Mouse (Mus musculus) layer of hippocampus, adult 9-10 months (tissue): ENCODE measurements at regions not wholly inside any gene's neighbourhood (a gene's known extent, or its start where the extent isn't known, plus 50 kb on each side); places are given as distances from the start of the nearest gene placed in this dataset.

ENCODE experiments used
- DNase-seq: peaks from one replicate; pipeline ENCODE4 v3.0.0; 2022; ENCODE audit warnings: low spot score

- DNase-seq: no peak
Measured at GRCm38 (mm10) chr1:77258730-77259310, 256.1 kb downstream of the Epha4 start.

- DNase-seq: no peak
Measured at GRCm38 (mm10) chr1:77259789-77260188, 255.1 kb downstream of the Epha4 start.

- DNase-seq: no peak
Measured at GRCm38 (mm10) chr1:77261678-77262077, 253.2 kb downstream of the Epha4 start.

GRCm38 (mm10) chr1:77265677-77266076 lies 249.2 kb downstream of the Epha4 start:
- DNase-seq: no peak

GRCm38 (mm10) chr1:77267311-77268003 lies 247.4 kb downstream of the Epha4 start:
- no peak for DNase-seq

- DNase-seq: no peak
Measured at GRCm38 (mm10) chr1:77275297-77275696, 239.6 kb downstream of the Epha4 start.

- DNase-seq: no peak
Measured at GRCm38 (mm10) chr1:77279566-77279965, 235.3 kb downstream of the Epha4 start.

GRCm38 (mm10) chr1:77280373-77281038 lies 234.4 kb downstream of the Epha4 start:
- no peak for DNase-seq

- DNase-seq: no peak
Measured at GRCm38 (mm10) chr1:77281741-77282140, 233.1 kb downstream of the Epha4 start.

GRCm38 (mm10) chr1:77298713-77299132 lies 216.2 kb downstream of the Epha4 start:
- DNase-seq: no peak

GRCm38 (mm10) chr1:77300806-77301205 lies 214.1 kb downstream of the Epha4 start:
- DNase-seq: no peak

- no peak for DNase-seq
Measured at GRCm38 (mm10) chr1:77304770-77305169, 210.1 kb downstream of the Epha4 start.

GRCm38 (mm10) chr1:77307745-77308144 lies 207.1 kb downstream of the Epha4 start:
- no peak for DNase-seq

- no peak for DNase-seq
Measured at GRCm38 (mm10) chr1:77313119-77313518, 201.8 kb downstream of the Epha4 start.

GRCm38 (mm10) chr1:77315347-77315746 lies 199.5 kb downstream of the Epha4 start:
- DNase-seq: no peak

- DNase-seq: no peak
Measured at GRCm38 (mm10) chr1:77316198-77316597, 198.7 kb downstream of the Epha4 start.
